Mouse (Mus musculus) B cell, adult 62 days (primary cell): ENCODE measurements around the gene Slfn1. TPM values are rescaled to one million over a fixed set of nuclear protein-coding genes. Genes with fewer than 3 reads are reported as not detected.

Experiments used
- total RNA-seq: library from RNA; stranded (reverse); gene quantifications from 4 replicates; pipeline ENCODE4 v1.2.4, GENCODE M21; 2023

Slfn1 gene
- total RNA-seq, result 0.60 to 1.0 TPM (median 0.82 TPM) in 4 replicates

GRCm38 (mm10) chr11:83116597-83117227, at the start of gene Slfn1:
TSS of gene Slfn1 (plus strand) at chr11:83116849.

Other genes with a start within 250 kb of the Slfn1 start
- gene Rffl, start 245.6 kb upstream of the Slfn1 start, total RNA-seq, result 16.4 to 19.3 TPM (median 18.5 TPM) in 4 replicates
- 20.1 to 24.2 TPM (median 20.3 TPM) in 4 replicates for gene Rad51d, start 226.2 kb upstream of the Slfn1 start, total RNA-seq
- not detected in 4 replicates for gene Fndc8, start 224.7 kb upstream of the Slfn1 start, total RNA-seq
- 58.4 to 73.8 TPM (median 66.8 TPM) in 4 replicates for gene Nle1, start 208.4 kb upstream of the Slfn1 start, total RNA-seq
- gene Unc45b, start 206.3 kb upstream of the Slfn1 start, total RNA-seq, result not detected in 4 replicates
- 15.1 to 17.7 TPM (median 17.3 TPM) in 4 replicates for gene Slfn5, start 165.5 kb upstream of the Slfn1 start, total RNA-seq
- gene Slfn9, start 125.0 kb upstream of the Slfn1 start, total RNA-seq, result 19.1 to 24.7 TPM (median 21.2 TPM) in 4 replicates
- gene Slfn8, start 96.0 kb upstream of the Slfn1 start, total RNA-seq, result 33.0 to 46.2 TPM (median 37.1 TPM) in 4 replicates
- gene Slfn2, start 51.7 kb upstream of the Slfn1 start, total RNA-seq, result 78.5 to 85.0 TPM (median 80.5 TPM) in 4 replicates
- gene Slfn4, start 58.3 kb downstream of the Slfn1 start, total RNA-seq, result 0.24 to 0.34 TPM (median 0.26 TPM) in 3 of 4 replicates, not detected in the other
- 1.7 to 3.0 TPM (median 2.1 TPM) in 4 replicates for gene Slfn3, start 74.5 kb downstream of the Slfn1 start, total RNA-seq
- gene Slfn14, start 169.9 kb downstream of the Slfn1 start, total RNA-seq, result not detected in 4 replicates
- gene Ap2b1, start 182.2 kb downstream of the Slfn1 start, total RNA-seq, result 130 to 153 TPM (median 142 TPM) in 4 replicates
- 12.6 to 15.2 TPM (median 14.1 TPM) in 4 replicates for gene Pex12, start 185.7 kb downstream of the Slfn1 start, total RNA-seq